Mouse (Mus musculus): ENCODE data around the gene Omp. TPM values are rescaled to one million over a fixed set of nuclear protein-coding genes. Genes with fewer than 3 reads are reported as not detected.

Omp gene
- polyA plus RNA-seq, 1 experiment from 2014 or later: 0.38 TPM

- Histone ChIP-seq H3K27me3 (ENCODE audit: insufficient read depth, low read length) (no peaks in the 10 kb centered on the region), H3K4me2 (ENCODE audit: low read length) (peak overlapping the region; percentile 45), H3K4me3 (replicated peaks; ENCODE audit: low read depth, low read length) (0 out of 2 replicates have a peak overlapping the region, but pooled peaks have one; percentile 4), H3K36me3 (ENCODE audit: insufficient read depth, low read length) (no peaks in the 10 kb centered on the region), H3K4me1 (replicated peaks; ENCODE audit: insufficient read depth, low read length) (peaks cover 10% of the 10 kb centered on the region), H3K9me3 (replicated peaks; ENCODE audit: low read length) (no peaks in the 10 kb centered on the region), H3K27ac (peak overlapping the region; percentile 90), H3K9ac (ENCODE audit: low read depth, low read length) (no peak overlapping the region)
- 16% methylated on average over 18 of the region's 26 CpGs for WGBS
- peak; percentile 77 for DNase-seq (ENCODE audit: low spot score)
- peak; percentile 49; the same call in 1 of the 2 replicates for ATAC-seq (replicated peaks; ENCODE audit: low FRiP score, low read depth)
- peak; percentile 85 for TF ChIP-seq CTCF (IDR thresholded peaks at IDR 0.05; ENCODE audit: low read depth)
Observed at GRCm38 (mm10) chr7:98103002-98103941, 42.0 kb downstream of the Omp start.

GRCm38 (mm10) chr7:98102488-98102887, 42.8 kb downstream of the Omp start:
- ATAC-seq (replicated peaks; ENCODE audit: low FRiP score, low read depth): no peak

GRCm38 (mm10) chr7:98097557-98097956, 47.7 kb downstream of the Omp start:
- no peak overlapping the region for H3K9ac ChIP-seq (ENCODE audit: low read depth, low read length)
- no peaks in the 10 kb centered on the region for H3K9me3 ChIP-seq (replicated peaks; ENCODE audit: low read length)
- no peaks in the 10 kb centered on the region for H3K27me3 ChIP-seq (ENCODE audit: insufficient read depth, low read length)
- no peak for TF ChIP-seq CTCF (IDR thresholded peaks at IDR 0.05; ENCODE audit: low read depth)
- H3K36me3 ChIP-seq (ENCODE audit: insufficient read depth, low read length): peaks cover 8% of the 10 kb centered on the region; the same call in 1 of the 2 replicates
- no peak overlapping the region for H3K27ac ChIP-seq
- H3K4me1 ChIP-seq (replicated peaks; ENCODE audit: insufficient read depth, low read length): no peaks in the 10 kb centered on the region
- ATAC-seq (replicated peaks; ENCODE audit: low FRiP score, low read depth) (no peak), DNase-seq (ENCODE audit: low spot score) (no peak)
- H3K4me2 ChIP-seq (ENCODE audit: low read length): no peak overlapping the region
- 92% methylated on average over 8 of the region's 8 CpGs for WGBS
- H3K4me3 ChIP-seq (replicated peaks; ENCODE audit: low read depth, low read length): no peak overlapping the region

More at GRCm38 (mm10) chr7:98102488-98102887, 42.8 kb downstream of the Omp start:
- Histone ChIP-seq H3K9ac (ENCODE audit: low read depth, low read length) (no peak overlapping the region), H3K4me3 (replicated peaks; ENCODE audit: low read depth, low read length) (no peak overlapping the region), H3K36me3 (ENCODE audit: insufficient read depth, low read length) (no peaks in the 10 kb centered on the region), H3K4me1 (replicated peaks; ENCODE audit: insufficient read depth, low read length) (peaks cover 10% of the 10 kb centered on the region), H3K27me3 (ENCODE audit: insufficient read depth, low read length) (no peaks in the 10 kb centered on the region), H3K4me2 (ENCODE audit: low read length) (0 out of 2 replicates have a peak overlapping the region, but pooled peaks have one; percentile 45), H3K9me3 (replicated peaks; ENCODE audit: low read length) (no peaks in the 10 kb centered on the region), H3K27ac (no peak overlapping the region; the same call in 1 of the 2 replicates)
- 96% methylated on average over 11 of the region's 11 CpGs for WGBS
- no peak for DNase-seq (ENCODE audit: low spot score)
- 0 out of 2 replicates have a peak, but pooled peaks have one; percentile 15 for TF ChIP-seq CTCF (IDR thresholded peaks at IDR 0.05; ENCODE audit: low read depth)

DNA sequence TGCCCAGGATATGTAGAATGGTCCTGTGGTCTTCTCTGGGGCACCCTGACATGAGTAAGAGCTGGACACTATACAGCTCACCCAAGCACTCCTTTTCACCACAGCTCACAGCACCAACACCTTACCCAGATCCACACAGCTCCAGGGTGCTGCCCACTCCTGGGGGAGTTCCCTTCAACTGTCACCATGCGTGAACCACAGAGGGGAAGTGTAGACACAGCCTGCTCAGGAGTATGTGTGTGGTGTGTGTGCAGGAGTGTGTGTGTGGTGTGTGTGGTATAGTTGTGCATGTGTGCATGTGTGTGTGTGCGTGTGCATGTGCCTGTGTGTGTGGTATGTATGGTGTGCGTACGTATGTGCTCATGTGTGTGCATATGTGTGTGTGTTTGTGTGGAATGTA, 49.5 kb downstream of the Omp start:
- WGBS: 91% methylated on average over 4 of the region's 4 CpGs
- ATAC-seq (replicated peaks; ENCODE audit: low FRiP score, low read depth): no peak

More for the DNA sequence above, 49.5 kb downstream of the Omp start:
- H3K9me3 ChIP-seq (replicated peaks; ENCODE audit: low read length): no peaks in the 10 kb centered on the region
- no peak overlapping the region for H3K27ac ChIP-seq
- no peaks in the 10 kb centered on the region for H3K27me3 ChIP-seq (ENCODE audit: insufficient read depth, low read length)
- no peaks in the 10 kb centered on the region for H3K4me1 ChIP-seq (replicated peaks; ENCODE audit: insufficient read depth, low read length)
- peaks cover 8% of the 10 kb centered on the region; the same call in 1 of the 2 replicates for H3K36me3 ChIP-seq (ENCODE audit: insufficient read depth, low read length)
- TF ChIP-seq CTCF (IDR thresholded peaks at IDR 0.05; ENCODE audit: low read depth): no peak
- DNase-seq (ENCODE audit: low spot score): no peak
- no peak overlapping the region for H3K9ac ChIP-seq (ENCODE audit: low read depth, low read length)
- H3K4me3 ChIP-seq (replicated peaks; ENCODE audit: low read depth, low read length): no peak overlapping the region
- no peak overlapping the region for H3K4me2 ChIP-seq (ENCODE audit: low read length)

Other genes starting within 250 kb of the Omp start
- not detected in 2 replicates for gene Gdpd4, start 225.5 kb downstream of the Omp start, polyA plus RNA-seq (2015; fragmentation: Nextera tagmentation; extraction: Ambion mirVana)
- gene Myo7a, start 26.0 kb downstream of the Omp start, polyA plus RNA-seq (2015; fragmentation: Nextera tagmentation; extraction: Ambion mirVana): 7.6 and 8.7 TPM in 2 replicates
- gene Capn5, start 32.8 kb upstream of the Omp start, polyA plus RNA-seq (2015; fragmentation: Nextera tagmentation; extraction: Ambion mirVana): 12.9 and 13.0 TPM in 2 replicates
- gene B3gnt6, start 54.0 kb upstream of the Omp start, polyA plus RNA-seq (2015; fragmentation: Nextera tagmentation; extraction: Ambion mirVana): 0.13 and 0.20 TPM in 2 replicates
- 22.1 and 25.1 TPM in 2 replicates for gene Acer3, start 175.7 kb upstream of the Omp start, polyA plus RNA-seq (2015; fragmentation: Nextera tagmentation; extraction: Ambion mirVana)
- gene Tsku, start 215.8 kb upstream of the Omp start, polyA plus RNA-seq (2015; fragmentation: Nextera tagmentation; extraction: Ambion mirVana): 7.1 and 8.3 TPM in 2 replicates

Measured in kidney, postnatal 0 days (tissue).